Mouse (Mus musculus) kidney, adult 18-20 months (tissue): ENCODE data around the gene Gtf2e1.

Experiments
- DNase-seq: peaks from one replicate; pipeline ENCODE4 v3.0.0; 2021

Gtf2e1 gene

DNA sequence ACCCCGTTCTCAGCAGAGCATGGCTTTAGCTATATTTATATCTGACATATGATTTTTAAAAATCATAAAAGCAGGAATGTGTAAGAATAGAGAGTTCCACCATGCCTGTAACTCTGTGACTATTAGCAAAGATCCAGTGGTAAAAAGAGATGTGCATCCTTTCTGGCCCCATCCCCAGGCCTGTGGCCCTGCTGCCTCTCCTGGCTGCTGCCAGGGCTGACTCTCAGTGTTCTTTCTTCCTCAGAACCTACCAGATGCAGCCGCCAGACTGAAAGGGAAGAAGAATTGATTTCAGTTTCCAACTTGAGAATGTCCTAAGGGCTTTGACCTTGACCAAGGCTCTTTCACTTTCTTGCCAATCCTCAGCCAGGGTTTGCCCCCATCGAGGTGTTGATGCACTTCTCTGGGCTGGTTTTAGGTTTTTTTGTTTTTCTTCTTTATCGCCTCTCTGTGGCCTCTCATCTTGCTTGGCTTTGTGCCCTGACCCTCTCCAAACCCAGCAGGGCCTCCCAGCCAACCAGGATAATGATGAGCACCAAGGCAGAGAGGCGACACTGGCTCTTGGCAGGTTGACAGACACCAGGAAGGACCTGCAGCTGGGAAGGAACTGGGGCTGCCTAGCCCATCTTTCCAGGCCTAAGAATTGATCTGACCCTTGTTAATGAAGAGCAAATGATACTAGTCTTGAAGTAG is 66.8 kb downstream of the Gtf2e1 start:
- no peak for DNase-seq

DNA sequence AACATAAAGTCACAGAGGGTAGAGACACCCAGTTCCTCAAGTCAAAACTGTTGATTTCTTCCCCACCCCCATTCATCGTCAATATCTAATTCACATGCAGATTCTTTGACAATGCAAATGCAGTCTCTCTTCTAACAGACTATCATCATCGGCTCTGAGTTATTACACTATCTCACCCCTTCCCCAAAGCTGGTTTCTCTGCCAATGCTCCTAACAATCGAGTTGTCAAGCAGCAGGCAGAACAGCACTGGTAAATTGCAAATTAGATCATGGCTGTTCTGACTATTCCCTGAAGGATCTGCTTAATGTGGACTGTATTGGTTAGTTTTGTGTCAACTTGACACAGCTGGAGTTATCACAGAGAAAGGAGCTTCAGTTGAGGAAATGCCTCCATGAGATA is 70.0 kb downstream of the Gtf2e1 start:
- DNase-seq, result no peak

DNA sequence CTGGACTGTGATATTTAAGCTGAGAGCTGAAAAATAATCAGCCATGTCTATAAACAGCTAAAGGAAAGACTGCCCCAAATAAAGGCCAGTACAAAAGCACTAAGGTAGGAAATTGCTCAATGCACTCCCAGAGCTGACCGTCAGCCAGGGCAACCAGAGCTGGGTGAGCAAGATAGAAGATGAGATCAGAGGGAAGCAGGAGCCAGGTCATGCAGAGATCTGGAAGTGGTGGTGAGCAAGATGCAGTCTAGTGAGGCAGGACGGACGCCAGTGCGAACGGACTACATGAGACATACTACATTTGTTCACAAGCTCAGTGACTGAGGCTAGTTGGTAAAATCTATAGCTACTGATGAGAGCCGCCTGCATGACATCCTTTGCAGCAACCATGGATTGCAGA is 75.6 kb downstream of the Gtf2e1 start:
- DNase-seq, result no peak

- DNase-seq, result no peak
Measured at GRCm38 (mm10) chr16:37462886-37463285, 76.7 kb downstream of the Gtf2e1 start.

DNA sequence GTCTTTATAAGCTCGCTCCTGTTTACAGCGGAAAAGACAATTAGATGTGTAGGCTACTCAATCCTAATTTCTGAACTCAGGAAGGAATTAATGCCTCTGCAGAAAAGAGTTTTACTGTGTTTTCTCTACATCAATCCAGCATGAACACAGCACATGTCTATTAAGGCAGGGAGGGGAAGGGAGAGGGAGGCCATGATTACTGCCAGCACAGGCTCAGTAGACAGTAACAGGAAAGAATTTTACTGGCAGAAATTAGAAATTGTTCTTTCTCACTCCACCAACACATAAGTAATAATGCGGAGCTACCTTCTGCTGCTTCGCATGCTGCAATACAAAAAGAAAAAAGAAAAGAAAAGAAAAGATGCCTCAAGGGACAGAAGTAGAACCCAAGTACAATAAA is 78.0 kb downstream of the Gtf2e1 start:
- DNase-seq, result no peak
